Mouse (Mus musculus): ENCODE results near the gene Gak. TPM values are rescaled to one million over a fixed set of nuclear protein-coding genes. Genes with fewer than 3 reads are reported as not detected.
"Not testable (repeated sequence)": the region's sequence is repeated elsewhere in the genome, so short reads cannot be mapped to it uniquely, and the experiment has no call there.

Gak gene
- polyA plus RNA-seq, 1 experiment from 2014 or later, result 65.5 TPM

- Histone ChIP-seq H3K4me2 (ENCODE audit: low read length) (no peak overlapping the region), H3K36me3 (ENCODE audit: control insufficient read depth, insufficient read depth, low read length) (peaks cover 15% of the 10 kb centered on the region), H3K27ac (ENCODE audit: low read depth) (no peak overlapping the region), H3K9me3 (ENCODE audit: control insufficient read depth, low read length) (no peaks in the 10 kb centered on the region), H3K27me3 (replicated peaks; ENCODE audit: control insufficient read depth, insufficient read depth, low read length) (no peaks in the 10 kb centered on the region), H3K4me1 (replicated peaks; ENCODE audit: control insufficient read depth, insufficient read depth, low read length) (no peaks in the 10 kb centered on the region), H3K9ac (ENCODE audit: low read length) (no peak overlapping the region), H3K4me3 (ENCODE audit: low read depth, low read length) (no peak overlapping the region)
- WGBS, result 76% methylated on average over 4 of the region's 4 CpGs
- no peak for DNase-seq (ENCODE audit: low spot score)
- ATAC-seq (replicated peaks; ENCODE audit: low FRiP score, low TSS enrichment, low read depth), result no peak
These were observed 6.6 kb upstream of the Gak start for GRCm38 (mm10) chr5:108636172-108636571.

- not testable (repeated sequence) for H3K4me3 ChIP-seq (ENCODE audit: low read depth, low read length); H3K9ac ChIP-seq (ENCODE audit: low read length); DNase-seq (ENCODE audit: low spot score); H3K27ac ChIP-seq (ENCODE audit: low read depth); H3K4me2 ChIP-seq (ENCODE audit: low read length); H3K27me3 ChIP-seq (replicated peaks; ENCODE audit: control insufficient read depth, insufficient read depth, low read length); ATAC-seq (replicated peaks; ENCODE audit: low FRiP score, low TSS enrichment, low read depth); H3K4me1 ChIP-seq (replicated peaks; ENCODE audit: control insufficient read depth, insufficient read depth, low read length); H3K9me3 ChIP-seq (ENCODE audit: control insufficient read depth, low read length); H3K36me3 ChIP-seq (ENCODE audit: control insufficient read depth, insufficient read depth, low read length)
- 86% methylated on average over 2 of the region's 3 CpGs for WGBS
These were observed 4.5 kb upstream of the Gak start for GRCm38 (mm10) chr5:108634088-108634487.

- no peak overlapping the region for H3K4me2 ChIP-seq (ENCODE audit: low read length)
- no peak for DNase-seq (ENCODE audit: low spot score)
- no peak for ATAC-seq (replicated peaks; ENCODE audit: low FRiP score, low TSS enrichment, low read depth)
These were observed 4.1 kb upstream of the Gak start for GRCm38 (mm10) chr5:108633676-108634075.

GRCm38 (mm10) chr5:108628891-108629633, 493 bp downstream of the Gak start:
- H3K9ac ChIP-seq (ENCODE audit: low read length), result peak overlapping the region; percentile 94
- peak overlapping the region; percentile 95 for H3K4me3 ChIP-seq (ENCODE audit: low read depth, low read length)
- H3K27me3 ChIP-seq (replicated peaks; ENCODE audit: control insufficient read depth, insufficient read depth, low read length), result no peaks in the 10 kb centered on the region
- H3K9me3 ChIP-seq (ENCODE audit: control insufficient read depth, low read length), result no peaks in the 10 kb centered on the region
- peaks cover 7% of the 10 kb centered on the region for H3K36me3 ChIP-seq (ENCODE audit: control insufficient read depth, insufficient read depth, low read length)
- ATAC-seq (replicated peaks; ENCODE audit: low FRiP score, low TSS enrichment, low read depth) (peak; percentile 83), DNase-seq (ENCODE audit: low spot score) (no peak)
- H3K4me1 ChIP-seq (replicated peaks; ENCODE audit: control insufficient read depth, insufficient read depth, low read length), result peaks cover 23% of the 10 kb centered on the region
- 1% methylated on average over 32 of the region's 32 CpGs for WGBS
- peak overlapping the region; percentile 86 for H3K27ac ChIP-seq (ENCODE audit: low read depth)
- peak overlapping the region; percentile 86 for H3K4me2 ChIP-seq (ENCODE audit: low read length)

More at GRCm38 (mm10) chr5:108633676-108634075, 4.1 kb upstream of the Gak start:
- 90% methylated on average over 4 of the region's 4 CpGs for WGBS
- H3K9ac ChIP-seq (ENCODE audit: low read length), result no peak overlapping the region
- H3K27ac ChIP-seq (ENCODE audit: low read depth), result no peak overlapping the region
- H3K36me3 ChIP-seq (ENCODE audit: control insufficient read depth, insufficient read depth, low read length), result 0 out of 2 replicates have a peak, but pooled peaks cover 5% of the 10 kb centered on the region
- H3K4me1 ChIP-seq (replicated peaks; ENCODE audit: control insufficient read depth, insufficient read depth, low read length), result peaks cover 7% of the 10 kb centered on the region
- no peak overlapping the region for H3K4me3 ChIP-seq (ENCODE audit: low read depth, low read length)
- H3K9me3 ChIP-seq (ENCODE audit: control insufficient read depth, low read length), result no peaks in the 10 kb centered on the region
- no peaks in the 10 kb centered on the region for H3K27me3 ChIP-seq (replicated peaks; ENCODE audit: control insufficient read depth, insufficient read depth, low read length)

- Histone ChIP-seq H3K9me3 (ENCODE audit: control insufficient read depth, low read length) (no peaks in the 10 kb centered on the region), H3K27me3 (replicated peaks; ENCODE audit: control insufficient read depth, insufficient read depth, low read length) (no peaks in the 10 kb centered on the region), H3K4me3 (ENCODE audit: low read depth, low read length) (no peak overlapping the region), H3K4me1 (replicated peaks; ENCODE audit: control insufficient read depth, insufficient read depth, low read length) (peaks cover 23% of the 10 kb centered on the region), H3K27ac (ENCODE audit: low read depth) (no peak overlapping the region), H3K36me3 (ENCODE audit: control insufficient read depth, insufficient read depth, low read length) (peaks cover 36% of the 10 kb centered on the region), H3K4me2 (ENCODE audit: low read length) (no peak overlapping the region), H3K9ac (ENCODE audit: low read length) (no peak overlapping the region)
- no peak for ATAC-seq (replicated peaks; ENCODE audit: low FRiP score, low TSS enrichment, low read depth)
- WGBS, result 92% methylated on average over 4 of the region's 4 CpGs
- DNase-seq (ENCODE audit: low spot score), result no peak
These were observed 3.4 kb downstream of the Gak start for GRCm38 (mm10) chr5:108626050-108626660.

- Histone ChIP-seq H3K27me3 (replicated peaks; ENCODE audit: control insufficient read depth, insufficient read depth, low read length) (no peaks in the 10 kb centered on the region), H3K4me2 (ENCODE audit: low read length) (no peak overlapping the region), H3K4me3 (ENCODE audit: low read depth, low read length) (no peak overlapping the region), H3K36me3 (ENCODE audit: control insufficient read depth, insufficient read depth, low read length) (peaks cover 74% of the 10 kb centered on the region), H3K27ac (ENCODE audit: low read depth) (no peak overlapping the region), H3K4me1 (replicated peaks; ENCODE audit: control insufficient read depth, insufficient read depth, low read length) (no peaks in the 10 kb centered on the region), H3K9me3 (ENCODE audit: control insufficient read depth, low read length) (no peaks in the 10 kb centered on the region), H3K9ac (ENCODE audit: low read length) (no peak overlapping the region)
- 68% methylated on average over 2 of the region's 2 CpGs for whole genome bisulfite sequencing
- ATAC-seq (replicated peaks; ENCODE audit: low FRiP score, low TSS enrichment, low read depth), result no peak
- no peak for DNase-seq (ENCODE audit: low spot score)
These were observed 7.7 kb downstream of the Gak start for GRCm38 (mm10) chr5:108621870-108622269.

- WGBS, result 92% methylated on average over 1 of the region's 1 CpGs
- Histone ChIP-seq H3K9me3 (ENCODE audit: control insufficient read depth, low read length) (no peaks in the 10 kb centered on the region), H3K36me3 (ENCODE audit: control insufficient read depth, insufficient read depth, low read length) (peaks cover 100% of the 10 kb centered on the region), H3K27me3 (replicated peaks; ENCODE audit: control insufficient read depth, insufficient read depth, low read length) (no peaks in the 10 kb centered on the region), H3K27ac (ENCODE audit: low read depth) (no peak overlapping the region), H3K4me3 (ENCODE audit: low read depth, low read length) (no peak overlapping the region), H3K9ac (ENCODE audit: low read length) (no peak overlapping the region), H3K4me2 (ENCODE audit: low read length) (no peak overlapping the region), H3K4me1 (replicated peaks; ENCODE audit: control insufficient read depth, insufficient read depth, low read length) (no peaks in the 10 kb centered on the region)
- DNase-seq (ENCODE audit: low spot score) (no peak), ATAC-seq (replicated peaks; ENCODE audit: low FRiP score, low TSS enrichment, low read depth) (no peak)
These were observed 19.1 kb downstream of the Gak start for GRCm38 (mm10) chr5:108610426-108610825.

GRCm38 (mm10) chr5:108602537-108602936, 27.0 kb downstream of the Gak start:
- Histone ChIP-seq H3K9me3 (ENCODE audit: control insufficient read depth, low read length) (no peaks in the 10 kb centered on the region), H3K27ac (ENCODE audit: low read depth) (no peak overlapping the region), H3K9ac (ENCODE audit: low read length) (no peak overlapping the region), H3K4me3 (ENCODE audit: low read depth, low read length) (no peak overlapping the region), H3K27me3 (replicated peaks; ENCODE audit: control insufficient read depth, insufficient read depth, low read length) (no peaks in the 10 kb centered on the region), H3K4me1 (replicated peaks; ENCODE audit: control insufficient read depth, insufficient read depth, low read length) (no peaks in the 10 kb centered on the region), H3K36me3 (ENCODE audit: control insufficient read depth, insufficient read depth, low read length) (peaks cover 99% of the 10 kb centered on the region), H3K4me2 (ENCODE audit: low read length) (no peak overlapping the region)
- 92% methylated on average over 9 of the region's 9 CpGs for WGBS
- DNase-seq (ENCODE audit: low spot score) (no peak), ATAC-seq (replicated peaks; ENCODE audit: low FRiP score, low TSS enrichment, low read depth) (no peak)

- Histone ChIP-seq H3K4me1 (replicated peaks; ENCODE audit: control insufficient read depth, insufficient read depth, low read length) (no peaks in the 10 kb centered on the region), H3K4me3 (ENCODE audit: low read depth, low read length) (no peak overlapping the region), H3K4me2 (ENCODE audit: low read length) (no peak overlapping the region), H3K27ac (ENCODE audit: low read depth) (no peak overlapping the region), H3K9ac (ENCODE audit: low read length) (no peak overlapping the region), H3K27me3 (replicated peaks; ENCODE audit: control insufficient read depth, insufficient read depth, low read length) (no peaks in the 10 kb centered on the region), H3K9me3 (ENCODE audit: control insufficient read depth, low read length) (no peaks in the 10 kb centered on the region), H3K36me3 (ENCODE audit: control insufficient read depth, insufficient read depth, low read length) (peaks cover 99% of the 10 kb centered on the region)
- 77% methylated on average over 1 of the region's 1 CpGs for WGBS
- no peak for ATAC-seq (replicated peaks; ENCODE audit: low FRiP score, low TSS enrichment, low read depth)
- DNase-seq (ENCODE audit: low spot score), result no peak
These were observed 29.6 kb downstream of the Gak start for GRCm38 (mm10) chr5:108599923-108600322.

Data from intestine, embryonic 14.5 days (tissue).